Mouse (Mus musculus) myocyte (in vitro differentiated cells): ENCODE data around the gene Speg. TPM values are rescaled to one million over a fixed set of nuclear protein-coding genes. Genes with fewer than 3 reads are reported as not detected.

Source experiments
- H3K27me3 ChIP-seq: one replicate; pipeline ENCODE4 v1.6.1; 2011; ENCODE audit not compliant: control insufficient read depth, insufficient read depth, insufficient read length
- H3K36me3 ChIP-seq: one replicate; pipeline ENCODE4 v1.6.1; 2011; ENCODE audit not compliant: control insufficient read depth, insufficient read depth
- H3K4me2 ChIP-seq: one replicate; pipeline ENCODE4 v1.6.1; 2011; ENCODE audit warnings: low read depth, control low read depth
- H3K4me3 ChIP-seq: one replicate; pipeline ENCODE4 v1.5.1; 2011; ENCODE audit warnings: mild to moderate bottlenecking, control low read depth, moderate library complexity
- H3K79me2 ChIP-seq: one replicate; pipeline ENCODE4 v1.6.1; 2011; ENCODE audit not compliant: control insufficient read depth, insufficient read depth
- H3ac ChIP-seq: one replicate; pipeline ENCODE4 v1.6.1; 2011; ENCODE audit not compliant: control insufficient read depth, insufficient read length
- CEBPB ChIP-seq: IDR thresholded peaks from 2 replicates; pipeline ENCODE4 v1.6.1; 2011; ENCODE audit warnings: mild to moderate bottlenecking, moderate library complexity; ENCODE audit not compliant: poor library complexity, insufficient read depth, severe bottlenecking
- E2F4 ChIP-seq: IDR thresholded peaks from one replicate; pipeline ENCODE4 v1.6.1; 2011; ENCODE audit warnings: mild to moderate bottlenecking, control low read depth, moderate library complexity; ENCODE audit not compliant: insufficient read depth
- MAX ChIP-seq: IDR thresholded peaks from one replicate; pipeline ENCODE4 v1.6.1; 2011; ENCODE audit warnings: low read depth, mild to moderate bottlenecking, control low read depth
- MYOD1 ChIP-seq, 3 experiments: IDR thresholded peaks; one replicate each; pipeline ENCODE4 v1.6.1; 2011; ENCODE audit warnings: control low read depth in 2 of 3, low read depth in 2 of 3, mild to moderate bottlenecking in 2 of 3, moderate library complexity in 1 of 3; ENCODE audit not compliant: insufficient read length in 2 of 3, control insufficient read depth in 1 of 3
- MYOG ChIP-seq, 3 experiments: IDR thresholded peaks; one replicate each; pipeline ENCODE4 v1.6.1; 2011; ENCODE audit warnings: control low read depth in 2 of 3, low read depth in 2 of 3, mild to moderate bottlenecking in 2 of 3; ENCODE audit not compliant: insufficient read length in 2 of 3, control insufficient read depth in 1 of 3, insufficient read depth in 1 of 3
- POLR2A ChIP-seq: IDR thresholded peaks from one replicate; pipeline ENCODE4 v1.6.1; 2011; ENCODE audit warnings: low read depth, mild to moderate bottlenecking, control low read depth, moderate library complexity; ENCODE audit not compliant: insufficient read length
- POLR2AphosphoS2 ChIP-seq: IDR thresholded peaks from one replicate; pipeline ENCODE4 v1.6.1; 2011; ENCODE audit warnings: low read depth, control low read depth; ENCODE audit not compliant: insufficient read length
- REST ChIP-seq: IDR thresholded peaks from one replicate; pipeline ENCODE4 v1.6.1; 2011; ENCODE audit warnings: mild to moderate bottlenecking, control low read depth, moderate library complexity; ENCODE audit not compliant: insufficient read depth, insufficient read length
- SRF ChIP-seq: IDR thresholded peaks from one replicate; pipeline ENCODE4 v1.6.1; 2011; ENCODE audit warnings: low read depth; ENCODE audit not compliant: control insufficient read depth, insufficient read length
- TCF12 ChIP-seq: IDR thresholded peaks from one replicate; pipeline ENCODE4 v1.6.1; 2011; ENCODE audit warnings: mild to moderate bottlenecking, control low read depth; ENCODE audit not compliant: poor library complexity, insufficient read depth, severe bottlenecking
- TCF3 ChIP-seq: IDR thresholded peaks from one replicate; pipeline ENCODE4 v1.6.1; 2011; ENCODE audit warnings: low read depth, control low read depth; ENCODE audit not compliant: insufficient read length
- USF1 ChIP-seq: IDR thresholded peaks from one replicate; pipeline ENCODE4 v1.6.1; 2011; ENCODE audit warnings: low read depth, mild to moderate bottlenecking, control low read depth, moderate library complexity
- polyA plus RNA-seq: library from polyadenylated mRNA; unstranded; fragments of >200 nt; fragmentation: generic; extraction: Trizol; gene quantifications from one replicate; pipeline ENCODE4 v1.2.1, GENCODE M21; 2012; ENCODE audit warnings: missing spikeins

Gene Speg
- polyA plus RNA-seq, 1 experiment: 42.3 TPM

DNA sequence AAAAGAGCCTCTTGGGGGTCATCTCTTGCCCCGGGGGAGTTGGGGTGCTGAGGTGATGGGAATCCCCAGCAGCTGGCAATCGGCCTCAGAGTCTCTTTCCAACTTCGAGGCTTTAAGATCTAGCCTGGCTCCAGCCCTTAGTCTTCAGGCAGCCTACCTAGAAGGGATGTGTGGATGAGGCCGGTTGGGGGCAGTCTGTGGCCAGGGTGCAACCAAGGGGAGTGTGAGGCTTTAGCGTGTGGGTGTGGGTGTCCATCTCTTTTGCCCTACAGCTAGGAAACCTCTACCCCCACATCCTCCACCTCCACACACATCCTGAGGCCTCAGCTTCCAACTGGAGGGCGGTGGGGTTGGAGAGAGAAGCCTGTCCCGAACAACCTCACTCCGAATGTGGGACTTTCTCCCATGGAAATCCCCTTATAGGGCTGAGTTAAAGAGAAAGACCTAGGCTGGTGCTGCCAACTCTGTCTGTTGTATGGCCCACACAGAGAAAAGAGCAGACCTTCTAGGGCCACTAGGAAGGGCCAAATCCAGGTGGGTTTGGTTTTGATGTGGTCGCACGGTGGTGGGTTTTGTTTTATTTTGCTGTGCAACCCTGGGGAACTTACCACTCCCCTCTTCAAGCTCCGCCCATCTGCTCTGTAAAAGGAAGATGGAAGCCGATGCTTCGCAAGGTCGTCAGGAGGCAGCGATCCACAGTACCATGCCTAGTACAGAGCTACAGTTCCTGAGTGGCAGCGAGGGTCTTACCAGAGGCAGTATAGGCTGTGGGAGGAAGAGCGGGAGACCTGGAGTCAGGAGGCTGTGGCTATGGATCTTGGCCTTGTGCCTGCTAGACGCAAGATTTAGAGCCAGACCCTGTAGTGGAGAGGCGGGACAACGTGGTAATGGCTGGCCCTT, 29.8 kb upstream of the Speg start:
- Histone ChIP-seq H3K79me2 (no peaks in the 10 kb centered on the region), H3K4me2 (peak overlapping the region; percentile 83), H3K4me3 (peak overlapping the region; percentile 7), H3K27me3 (no peaks in the 10 kb centered on the region), H3K36me3 (no peaks in the 10 kb centered on the region), H3ac (no peak overlapping the region)
- peak in 1 of 3 experiments; percentile 36 for TF ChIP-seq MYOD1 (IDR thresholded peaks at IDR 0.05; ENCODE audit: control insufficient read depth in 1 of 3, insufficient read length in 2 of 3, low read depth in 2 of 3)
- TF ChIP-seq SRF: no peak
- TF ChIP-seq CEBPB: no peak
- no peak for TF ChIP-seq E2F4
- no peak for TF ChIP-seq TCF12
- peak; percentile 48 for TF ChIP-seq POLR2A
- TF ChIP-seq USF1: no peak
- peak; percentile 66 for TF ChIP-seq POLR2AphosphoS2
- TF ChIP-seq MAX: no peak
- no peak for TF ChIP-seq TCF3
- no peak for TF ChIP-seq REST
- peak in 1 of 3 experiments; percentile 28 for TF ChIP-seq MYOG (IDR thresholded peaks at IDR 0.05; ENCODE audit: control insufficient read depth in 1 of 3, insufficient read depth in 1 of 3, insufficient read length in 2 of 3, low read depth in 2 of 3)

DNA sequence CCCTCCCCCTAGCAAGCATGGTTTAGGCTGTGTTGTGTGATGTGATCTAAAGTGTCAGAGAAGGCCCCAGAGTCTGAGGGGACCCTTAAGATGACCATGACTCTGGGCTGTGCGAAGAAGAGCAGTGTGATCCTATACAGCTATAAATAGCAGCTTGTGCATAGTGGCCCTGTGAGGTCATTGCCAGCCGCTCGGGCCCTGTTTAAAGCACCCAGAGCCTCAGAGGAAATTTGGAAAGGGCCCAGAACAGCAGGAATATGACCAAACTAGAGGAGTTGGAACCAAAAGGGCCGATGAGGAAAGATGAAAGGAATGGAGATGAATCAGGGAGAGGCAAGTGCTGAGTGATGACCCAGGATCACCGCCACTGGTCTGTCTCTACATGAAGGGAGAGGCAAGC, 27.8 kb upstream of the Speg start:
- Histone ChIP-seq H3K79me2 (no peaks in the 10 kb centered on the region), H3K4me3 (no peak overlapping the region), H3ac (no peak overlapping the region), H3K36me3 (no peaks in the 10 kb centered on the region), H3K27me3 (no peaks in the 10 kb centered on the region), H3K4me2 (peak overlapping the region; percentile 39)
- TF ChIP-seq TCF3 (no peak), POLR2AphosphoS2 (no peak), TCF12 (no peak), MYOG (IDR thresholded peaks at IDR 0.05; ENCODE audit: control insufficient read depth in 1 of 3, insufficient read depth in 1 of 3, insufficient read length in 2 of 3, low read depth in 2 of 3) (no peak)

DNA sequence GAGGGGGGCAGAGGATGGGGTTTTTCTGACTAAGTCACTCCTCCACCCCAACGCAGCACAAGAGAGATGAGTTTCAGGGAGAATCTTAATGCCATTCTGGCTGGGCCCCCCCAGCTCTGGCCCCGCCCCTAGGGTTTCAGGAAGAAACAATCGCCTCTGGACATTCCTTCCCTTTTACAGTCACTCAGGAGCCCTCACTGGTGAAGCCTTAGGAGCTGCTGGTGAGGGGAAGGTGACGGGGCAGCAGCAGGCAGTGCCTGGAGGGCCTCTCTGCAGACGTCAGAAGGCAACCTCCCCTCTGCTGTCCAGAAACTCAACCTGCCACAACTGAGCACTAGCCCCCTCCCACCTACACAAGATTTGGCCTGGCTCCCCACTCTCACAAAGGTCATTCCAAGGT, 25.8 kb upstream of the Speg start:
- Histone ChIP-seq H3K4me3 (no peak overlapping the region), H3ac (no peak overlapping the region), H3K36me3 (no peaks in the 10 kb centered on the region), H3K4me2 (no peak overlapping the region), H3K27me3 (no peaks in the 10 kb centered on the region), H3K79me2 (no peaks in the 10 kb centered on the region)
- no peak for TF ChIP-seq MAX
- TF ChIP-seq POLR2AphosphoS2: no peak
- TF ChIP-seq MYOG (IDR thresholded peaks at IDR 0.05; ENCODE audit: control insufficient read depth in 1 of 3, insufficient read depth in 1 of 3, insufficient read length in 2 of 3, low read depth in 2 of 3): no peak
- TF ChIP-seq E2F4: no peak
- TF ChIP-seq POLR2A: no peak
- TF ChIP-seq SRF: no peak
- TF ChIP-seq TCF12: no peak
- no peak for TF ChIP-seq MYOD1 (IDR thresholded peaks at IDR 0.05; ENCODE audit: control insufficient read depth in 1 of 3, insufficient read length in 2 of 3, low read depth in 2 of 3)
- no peak for TF ChIP-seq TCF3
- TF ChIP-seq REST: no peak
- TF ChIP-seq CEBPB: no peak
- TF ChIP-seq USF1: no peak

DNA sequence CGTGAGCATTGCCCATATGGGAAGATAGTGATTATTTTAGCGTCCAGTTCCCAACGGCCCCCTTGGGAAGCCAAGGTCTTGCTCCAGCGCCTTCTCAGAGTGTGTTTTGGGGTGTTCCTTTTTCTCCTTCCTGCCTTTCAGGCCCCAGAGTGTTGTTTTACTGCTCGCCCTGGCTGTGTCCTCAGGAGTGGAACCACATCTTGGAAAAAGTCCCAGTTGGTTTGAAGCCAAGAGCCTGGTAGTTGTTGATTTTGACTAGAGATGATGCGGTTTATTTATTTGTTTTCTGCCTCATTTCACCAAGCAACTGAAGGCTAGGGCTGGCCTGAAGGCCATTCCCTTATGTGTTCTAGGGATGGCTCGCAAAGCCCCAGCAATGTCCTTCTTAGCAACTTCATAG, 17.8 kb upstream of the Speg start:
- Histone ChIP-seq H3ac (no peak overlapping the region), H3K4me3 (no peak overlapping the region), H3K27me3 (no peaks in the 10 kb centered on the region), H3K36me3 (peaks cover 4% of the 10 kb centered on the region), H3K79me2 (peaks cover 21% of the 10 kb centered on the region), H3K4me2 (peak overlapping the region; percentile 4)
- TF ChIP-seq MYOG (IDR thresholded peaks at IDR 0.05; ENCODE audit: control insufficient read depth in 1 of 3, insufficient read depth in 1 of 3, insufficient read length in 2 of 3, low read depth in 2 of 3) (no peak), REST (no peak), SRF (no peak), TCF12 (no peak), USF1 (no peak), MAX (no peak), POLR2A (no peak), TCF3 (no peak), MYOD1 (IDR thresholded peaks at IDR 0.05; ENCODE audit: control insufficient read depth in 1 of 3, insufficient read length in 2 of 3, low read depth in 2 of 3) (no peak), POLR2AphosphoS2 (no peak), CEBPB (no peak), E2F4 (no peak)

DNA sequence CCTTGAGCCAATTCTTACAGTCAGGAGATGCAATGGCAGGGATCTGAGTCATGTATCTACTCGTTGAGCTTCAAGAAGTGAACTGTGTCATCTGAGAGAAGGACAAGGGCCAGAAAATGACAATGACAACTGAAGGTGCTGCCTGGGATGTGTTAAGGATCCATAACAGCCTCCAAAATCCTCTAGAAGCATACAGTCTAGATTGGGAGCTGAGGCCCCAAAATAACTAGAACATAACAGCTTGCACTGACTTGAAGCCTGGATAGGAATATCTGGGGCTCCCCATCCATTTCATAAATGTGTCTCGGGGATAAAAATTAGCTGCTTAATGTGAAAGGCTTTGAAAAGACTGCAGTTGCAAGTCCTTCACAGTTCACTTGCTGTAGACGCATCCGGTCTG, 17.1 kb upstream of the Speg start:
- TF ChIP-seq TCF3 (no peak), REST (no peak), POLR2AphosphoS2 (no peak), E2F4 (no peak), CEBPB (no peak), POLR2A (no peak), TCF12 (no peak), USF1 (no peak)
- no peak overlapping the region for H3ac ChIP-seq
- no peaks in the 10 kb centered on the region for H3K27me3 ChIP-seq
- no peak overlapping the region for H3K4me2 ChIP-seq
- no peak overlapping the region for H3K4me3 ChIP-seq
- H3K79me2 ChIP-seq: peaks cover 28% of the 10 kb centered on the region
- peaks cover 11% of the 10 kb centered on the region for H3K36me3 ChIP-seq
